Mouse (Mus musculus): ENCODE measurements around the gene Gpr137.

DNA sequence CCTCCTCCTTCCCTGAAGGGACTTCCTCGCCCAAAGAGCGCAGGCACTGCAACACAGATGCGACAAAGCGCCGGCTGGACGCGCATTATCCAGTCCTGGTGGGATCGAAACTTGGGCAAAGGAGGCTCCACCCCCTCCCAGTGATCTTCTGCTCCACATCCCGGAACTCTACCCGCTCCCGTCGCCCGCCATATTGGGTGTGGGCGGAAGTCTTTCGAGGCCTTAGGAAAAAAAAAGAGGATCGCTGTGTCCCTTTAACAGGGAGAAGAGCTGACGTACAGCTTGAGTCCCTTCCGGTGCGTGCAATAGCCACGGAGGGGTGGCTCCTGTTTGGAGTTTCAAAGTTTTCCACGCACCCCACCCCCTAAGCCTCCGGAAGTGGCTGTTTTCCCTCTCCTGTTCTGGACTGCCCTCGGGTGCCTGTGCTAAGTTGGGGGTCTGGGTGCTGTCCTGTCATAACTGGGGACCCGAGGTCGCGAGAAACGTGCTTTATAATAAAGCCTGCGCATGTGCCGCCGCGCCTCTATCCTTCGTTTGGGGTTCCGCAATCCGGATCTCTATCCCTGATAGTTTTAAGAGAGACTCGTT is 9.2 kb upstream of the Gpr137 start:
- no peak for TF ChIP-seq CTCF (IDR thresholded peaks at IDR 0.05; ENCODE audit: low read depth)
- 0 out of 2 replicates have a peak, but pooled peaks have one; percentile 22 for TF ChIP-seq EP300 (IDR thresholded peaks at IDR 0.05; ENCODE audit: low read depth)

Measured in liver, embryonic 14.5 days (tissue).